Mouse (Mus musculus) testis, adult 10 weeks (tissue): ENCODE measurements around the gene Plbd1. TPM values are rescaled to one million over a fixed set of nuclear protein-coding genes. Genes with fewer than 3 reads are reported as not detected.

ENCODE experiments used
- polyA plus RNA-seq: library from polyadenylated mRNA; stranded (reverse); fragments of 350-450 nt; fragmentation: Illumina TruSeq; extraction: RNeasy Lipid Tissue Mini Kit (QIAGEN cat#74804); gene quantifications from one replicate; pipeline ENCODE4 v1.2.3, GENCODE M21; 2014; ENCODE audit warnings: low read depth, low replicate concordance

Plbd1 gene
- 57.1 TPM for polyA plus RNA-seq

GRCm38 (mm10) chr6:136661706-136662016 is at the start of gene Plbd1:
Gene Plbd1, minus strand, starts transcription at chr6:136661928.

Other genes with a start within 250 kb of the Plbd1 start
- 0.18 TPM for gene E330021D16Rik, start 246.4 kb downstream of the Plbd1 start, polyA plus RNA-seq
- gene Atf7ip, start 155.8 kb downstream of the Plbd1 start, polyA plus RNA-seq: 44.7 TPM
- gene Gucy2c, start 119.8 kb upstream of the Plbd1 start, polyA plus RNA-seq: 0.56 TPM
- 0.11 TPM for gene Hist4h4, start 142.5 kb upstream of the Plbd1 start, polyA plus RNA-seq
- 1.3 TPM for gene H2afj, start 146.3 kb upstream of the Plbd1 start, polyA plus RNA-seq
- 215 TPM for gene BC049715, start 165.7 kb upstream of the Plbd1 start, polyA plus RNA-seq
- 635 TPM for gene Wbp11, start 166.3 kb upstream of the Plbd1 start, polyA plus RNA-seq
- gene Smco3, start 173.5 kb upstream of the Plbd1 start, polyA plus RNA-seq: 0.22 TPM
- 0.84 TPM for gene Art4, start 195.8 kb upstream of the Plbd1 start, polyA plus RNA-seq
- 8.0 TPM for gene Mgp, start 213.9 kb upstream of the Plbd1 start, polyA plus RNA-seq